Mouse (Mus musculus) limb, embryonic 14.5 days (tissue): ENCODE data around the gene Ddb1. TPM values are rescaled to one million over a fixed set of nuclear protein-coding genes. Genes with fewer than 3 reads are reported as not detected.

Source experiments
- ATAC-seq: fragments of 200-750 bp; cut with Nextera tagmentation; 2 replicates; pipeline ENCODE4 v1.8.0; 2017; ENCODE audit warnings: low read depth, moderate number of reproducible peaks, moderate TSS enrichment; ENCODE audit not compliant: low FRiP score
- DNase-seq: peaks from one replicate; pipeline ENCODE4 v3.0.0-alpha.2; 2015; ENCODE audit warnings: low spot score
- H3K27ac ChIP-seq: fragments of 300-500 bp; sonication (generic); replicated peaks from 2 replicates; pipeline ENCODE4 v1.5.1; 2014; ENCODE audit warnings: low read depth, mild to moderate bottlenecking, low read length, moderate library complexity, mixed read lengths
- H3K27me3 ChIP-seq: fragments of 300-500 bp; sonication (generic); 2 replicates; pipeline ENCODE4 v1.6.1; 2014; ENCODE audit warnings: low read length, mixed read lengths; ENCODE audit not compliant: control insufficient read depth, insufficient read depth
- H3K36me3 ChIP-seq: fragments of 300-500 bp; sonication (generic); 2 replicates; pipeline ENCODE4 v1.6.1; 2014; ENCODE audit warnings: mild to moderate bottlenecking, low read length, moderate library complexity, mixed read lengths; ENCODE audit not compliant: control insufficient read depth, insufficient read depth
- H3K4me1 ChIP-seq: fragments of 300-500 bp; sonication (generic); 2 replicates; pipeline ENCODE4 v1.6.1; 2014; ENCODE audit warnings: antibody characterized with exemption, low read length, mixed read lengths; ENCODE audit not compliant: control insufficient read depth, insufficient read depth
- H3K4me2 ChIP-seq: fragments of 300-500 bp; sonication (generic); replicated peaks from 2 replicates; pipeline ENCODE4 v1.6.1; 2014; ENCODE audit warnings: low read depth, mild to moderate bottlenecking, low read length, moderate library complexity; ENCODE audit not compliant: severe bottlenecking
- H3K4me3 ChIP-seq: fragments of 300-500 bp; sonication (generic); replicated peaks from 2 replicates; pipeline ENCODE4 v1.5.1; 2014; ENCODE audit warnings: low read length
- H3K9ac ChIP-seq: fragments of 300-500 bp; sonication (generic); 2 replicates; pipeline ENCODE4 v1.6.1; 2014; ENCODE audit warnings: mild to moderate bottlenecking, low read depth, low read length, moderate library complexity; ENCODE audit not compliant: severe bottlenecking
- H3K9me3 ChIP-seq: fragments of 300-500 bp; sonication (generic); 2 replicates; pipeline ENCODE4 v1.6.1; 2016; ENCODE audit warnings: low read length; ENCODE audit not compliant: control insufficient read depth
- POLR2A ChIP-seq: fragments of 200-500 bp; IDR thresholded peaks from 2 replicates; pipeline ENCODE4 v1.8.0; 2012; ENCODE audit warnings: inconsistent platforms, mild to moderate bottlenecking, moderate library complexity, borderline replicate concordance; ENCODE audit not compliant: insufficient read depth, insufficient read length; ENCODE audit errors: extremely low read depth
- WGBS: fragments of 180-500 bp; shearing (Covaris S2); extraction: QIAGEN DNeasy Blood & Tissue Kit; methylation state at CpG from one replicate; pipeline ENCODE4 v1.1.7; 2014; 5-methylcytosine and 5-hydroxymethylcytosine counted together
- polyA plus RNA-seq, 2 experiments: library from polyadenylated mRNA; depleted of rRNA in 1 of 2; stranded (reverse) in 1 of 2; unstranded in 1 of 2; fragments of >200 nt; fragmentation: Nextera tagmentation in 1 of 2; extraction: Ambion mirVana in 1 of 2; gene quantifications; 2 replicates each; pipeline versions ENCODE4 v1.2.1 to v1.2.3; 2012 to 2014

Gene Ddb1
- polyA plus RNA-seq, 2 experiments = 346 to 358 TPM

DNA sequence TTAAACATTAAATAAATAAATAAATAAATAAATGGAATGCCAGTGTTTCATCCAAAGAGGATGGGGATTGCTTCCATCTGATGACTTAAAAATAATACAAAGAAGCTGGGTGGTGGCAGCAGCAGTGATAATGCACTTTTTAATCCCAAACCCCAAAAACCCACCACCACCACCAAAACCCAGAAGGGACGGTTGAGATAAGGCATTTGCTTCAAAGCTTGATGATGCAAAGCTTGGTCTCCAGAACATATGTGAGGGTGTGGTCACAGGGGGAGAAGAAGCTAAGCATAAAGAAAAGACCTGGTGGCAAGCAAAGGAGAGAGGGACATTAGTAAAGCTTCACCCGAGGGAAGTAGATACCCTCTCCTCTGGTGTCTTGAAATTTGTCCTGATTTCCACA is 56.8 kb downstream of the Ddb1 start:
- 81% methylated on average over 2 of the region's 2 CpGs for WGBS
- no peak for TF ChIP-seq POLR2A
- Histone ChIP-seq H3K9me3 (no peaks in the 10 kb centered on the region), H3K27ac (no peak overlapping the region), H3K4me1 (no peaks in the 10 kb centered on the region), H3K27me3 (no peaks in the 10 kb centered on the region), H3K4me2 (no peak overlapping the region), H3K4me3 (no peak overlapping the region), H3K9ac (no peak overlapping the region), H3K36me3 (no peaks in the 10 kb centered on the region)
- DNase-seq = no peak
- ATAC-seq = no peak

GRCm38 (mm10) chr19:10662665-10663064 is 57.5 kb downstream of the Ddb1 start:
- Histone ChIP-seq H3K27me3 (no peaks in the 10 kb centered on the region), H3K4me1 (no peaks in the 10 kb centered on the region), H3K9ac (no peak overlapping the region), H3K27ac (no peak overlapping the region), H3K4me2 (no peak overlapping the region), H3K9me3 (no peaks in the 10 kb centered on the region), H3K4me3 (no peak overlapping the region), H3K36me3 (no peaks in the 10 kb centered on the region)
- TF ChIP-seq POLR2A = no peak
- no peak for ATAC-seq
- 58% methylated on average over 3 of the region's 3 CpGs for WGBS
- DNase-seq = no peak

- ATAC-seq (no peak), DNase-seq (no peak)
- no peak overlapping the region for H3K4me2 ChIP-seq
- 64% methylated on average over 3 of the region's 3 CpGs for WGBS
- no peak for TF ChIP-seq POLR2A
- no peaks in the 10 kb centered on the region for H3K9me3 ChIP-seq
- no peak overlapping the region for H3K4me3 ChIP-seq
- no peaks in the 10 kb centered on the region for H3K36me3 ChIP-seq
- H3K9ac ChIP-seq = no peak overlapping the region
- H3K4me1 ChIP-seq = no peaks in the 10 kb centered on the region
- H3K27me3 ChIP-seq = no peaks in the 10 kb centered on the region
- H3K27ac ChIP-seq = no peak overlapping the region
These were observed 60.0 kb downstream of the Ddb1 start for GRCm38 (mm10) chr19:10665093-10665492.

DNA sequence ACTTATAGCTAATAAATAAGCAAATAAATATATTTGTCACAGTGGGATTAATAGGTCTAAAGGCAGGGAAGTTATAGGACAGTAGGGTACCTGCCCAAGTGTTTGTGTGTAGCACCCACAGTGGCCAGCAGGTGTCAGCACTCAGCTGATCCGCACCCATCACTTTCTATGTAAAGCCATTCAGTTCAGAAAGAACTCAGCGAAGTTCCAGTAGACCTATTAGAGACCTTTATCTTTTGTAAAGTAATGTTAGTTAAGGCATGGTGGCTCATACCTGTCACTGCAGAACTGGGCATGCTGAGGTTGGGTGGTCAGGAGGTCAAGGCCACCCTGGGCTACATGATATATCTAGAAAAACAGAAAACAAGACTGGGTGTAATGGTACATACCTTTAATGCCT is 60.4 kb downstream of the Ddb1 start:
- Histone ChIP-seq H3K4me2 (no peak overlapping the region), H3K27me3 (no peaks in the 10 kb centered on the region), H3K9me3 (no peaks in the 10 kb centered on the region), H3K4me1 (no peaks in the 10 kb centered on the region), H3K9ac (no peak overlapping the region), H3K27ac (no peak overlapping the region), H3K4me3 (no peak overlapping the region), H3K36me3 (no peaks in the 10 kb centered on the region)
- TF ChIP-seq POLR2A = no peak
- ATAC-seq = peak; percentile 78
- 19% methylated on average over 2 of the region's 2 CpGs for WGBS
- peak; percentile 60 for DNase-seq

- TF ChIP-seq POLR2A = no peak
- no peak overlapping the region for H3K9ac ChIP-seq
- no peaks in the 10 kb centered on the region for H3K4me1 ChIP-seq
- no peaks in the 10 kb centered on the region for H3K27me3 ChIP-seq
- no peak overlapping the region for H3K4me3 ChIP-seq
- no peaks in the 10 kb centered on the region for H3K36me3 ChIP-seq
- DNase-seq (no peak), ATAC-seq (no peak)
- 86% methylated on average over 4 of the region's 4 CpGs for WGBS
- no peak overlapping the region for H3K27ac ChIP-seq
- H3K9me3 ChIP-seq = no peaks in the 10 kb centered on the region
- no peak overlapping the region for H3K4me2 ChIP-seq
These were observed 66.2 kb downstream of the Ddb1 start for GRCm38 (mm10) chr19:10671319-10671718.

DNA sequence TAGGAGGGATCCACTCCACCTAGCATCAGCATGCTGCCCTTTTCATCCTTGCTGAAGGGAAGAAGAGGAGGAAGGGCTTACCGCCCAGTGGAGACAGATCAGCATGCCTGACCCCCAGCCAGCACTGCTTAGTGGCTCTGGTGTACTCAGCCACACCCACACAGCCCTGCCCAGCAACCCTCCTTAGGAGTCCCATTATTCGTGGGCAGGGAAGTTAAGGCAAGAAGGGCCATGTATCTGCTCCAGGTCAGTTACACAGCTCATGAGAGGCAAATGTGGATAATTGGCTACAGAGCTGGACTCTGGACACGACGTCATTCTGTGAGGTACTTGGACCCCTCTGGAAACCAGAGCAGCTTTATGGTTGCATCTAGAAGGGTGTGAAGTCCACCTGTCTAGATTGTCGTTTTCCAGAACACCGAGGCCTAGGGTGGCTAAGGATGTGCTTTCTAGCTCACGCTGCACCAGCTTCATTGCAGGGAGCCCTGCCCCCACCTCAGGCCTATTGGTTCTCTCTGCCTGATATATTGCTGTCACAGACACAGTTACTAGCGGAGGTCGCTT is 66.8 kb downstream of the Ddb1 start:
- ATAC-seq = no peak

More for the DNA sequence above, 66.8 kb downstream of the Ddb1 start:
- Histone ChIP-seq H3K4me2 (no peak overlapping the region), H3K36me3 (no peaks in the 10 kb centered on the region), H3K4me3 (no peak overlapping the region), H3K4me1 (no peaks in the 10 kb centered on the region), H3K9ac (no peak overlapping the region), H3K27ac (no peak overlapping the region), H3K9me3 (no peaks in the 10 kb centered on the region), H3K27me3 (no peaks in the 10 kb centered on the region)
- no peak for TF ChIP-seq POLR2A
- WGBS = 46% methylated on average over 9 of the region's 9 CpGs
- DNase-seq = no peak
